In the genomic region with DNA sequence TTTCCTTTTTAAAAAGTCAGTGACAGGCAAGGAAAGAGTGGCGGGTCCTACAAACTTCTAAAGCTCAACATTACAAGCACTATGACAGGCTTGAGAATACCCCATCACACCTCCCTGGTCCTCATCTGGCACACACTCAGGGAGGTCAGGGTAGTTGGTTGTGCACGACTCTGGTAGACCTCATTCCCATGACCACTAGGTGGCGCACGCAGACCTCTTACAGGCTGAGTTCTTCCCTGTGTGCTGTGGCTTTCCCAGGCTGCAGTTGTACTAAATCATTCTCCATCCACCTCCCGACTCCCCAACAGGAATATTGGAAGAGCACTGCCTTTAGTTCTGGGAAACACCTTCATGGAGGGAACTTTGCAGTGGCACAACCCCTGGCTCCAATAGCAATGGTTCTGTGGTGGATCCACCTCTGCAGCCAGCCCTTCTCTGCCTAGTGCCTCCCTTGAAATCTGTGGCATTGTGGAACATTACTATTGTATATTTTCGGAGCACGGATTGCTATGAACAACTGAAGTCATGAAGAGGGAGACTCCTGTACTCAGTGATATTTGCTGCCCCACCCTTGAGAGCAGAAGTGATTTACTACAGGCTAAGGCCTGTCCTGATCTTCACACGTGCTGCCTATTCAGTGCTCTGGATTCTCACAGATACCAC, we compare ENCODE assay signal across 8 mouse cellular contexts. TPM values are rescaled to one million over a fixed set of nuclear protein-coding genes. Genes with fewer than 3 reads are reported as not detected.
DNase-seq lines count a peak whose midpoint lies in the region; ATAC-seq lines count a peak whose summit lies in the region.

No protein-coding gene starts in this region.

- ATAC-seq in intestine, embryonic 14.5 days (replicated peaks; ENCODE audit: low FRiP score, low TSS enrichment, low read depth) = peak; percentile 91
- ATAC-seq in megakaryocyte-erythroid progenitor cell, adult 5-6 weeks (replicated peaks; ENCODE audit: low FRiP score, low TSS enrichment, poor library complexity, severe bottlenecking) = peak; percentile 97

- H3K27ac ChIP-seq in intestine, embryonic 14.5 days (ENCODE audit: low read depth) = no peak overlapping the region

- H3K4me2 ChIP-seq in intestine, embryonic 14.5 days (ENCODE audit: low read length) = no peak overlapping the region

- H3K9ac ChIP-seq in intestine, embryonic 14.5 days (ENCODE audit: low read length) = no peak overlapping the region

- no peaks in the 10 kb centered on the region for H3K27me3 ChIP-seq in intestine, embryonic 14.5 days (replicated peaks; ENCODE audit: control insufficient read depth, insufficient read depth, low read length)

- intact Hi-C loops in left cerebral cortex, postnatal 10 days (cut with DNase I) = loop anchor here (2.0 to 5.0 kb wide), 4 partner anchors 173 to 994 kb away; no protein-coding TSS in a partner anchor

- no peaks in the 10 kb centered on the region for H3K36me3 ChIP-seq in intestine, embryonic 14.5 days (ENCODE audit: control insufficient read depth, insufficient read depth, low read length)

- no peaks in the 10 kb centered on the region for H3K4me1 ChIP-seq in intestine, embryonic 14.5 days (replicated peaks; ENCODE audit: control insufficient read depth, insufficient read depth, low read length)

- peak; percentile 89 to 97 for DNase-seq in adrenal gland, adult (ENCODE audit: inconsistent age in 2 of 2, low spot score in 1 of 2)
- DNase-seq in embryo, embryonic 10.5 days (ENCODE audit: low spot score) = peak; percentile 96
- peak; percentile 65 for DNase-seq in gastrocnemius, postnatal 25 days
- peak; percentile 97 for DNase-seq in intestine, embryonic 14.5 days (ENCODE audit: low spot score)
- peak; percentile 87 to 92 for DNase-seq in left cerebral cortex, postnatal 10 days (ENCODE audit: extremely low spot score in 1 of 2, low spot score in 2 of 2)
- DNase-seq in right cerebral cortex, postnatal 14 days = peak; percentile 98
- peak; percentile 96 for DNase-seq in urinary bladder, postnatal 25 days (ENCODE audit: low spot score)

- H3K4me3 ChIP-seq in intestine, embryonic 14.5 days (ENCODE audit: low read depth, low read length) = no peak overlapping the region

- 29% methylated on average over 8 of the region's 8 CpGs for WGBS in intestine, embryonic 14.5 days

- no peaks in the 10 kb centered on the region for H3K9me3 ChIP-seq in intestine, embryonic 14.5 days (ENCODE audit: control insufficient read depth, low read length)

RNA-seq across cellular contexts. Expression of gene Serpinb1c, which starts 5.3 kb away (rescaled TPM):
- 1 to 10 TPM; 2.7 to 4.1 TPM for total RNA-seq in gastrocnemius, postnatal 25 days (2021)
- polyA plus RNA-seq in intestine, embryonic 14.5 days (2014; fragmentation: Nextera tagmentation; extraction: Ambion mirVana) = not detected in 2 replicates
- not detected for total RNA-seq in left cerebral cortex, postnatal 10 days (2021)
- total RNA-seq in megakaryocyte-erythroid progenitor cell, adult 5-6 weeks (2014; fragmentation: Nextera tagmentation) = not detected in 2 replicates
- total RNA-seq in megakaryocyte-erythroid progenitor cell, adult 5-6 weeks (2017) = not detected in 2 replicates

RNA-seq across cellular contexts. Expression of gene Serpinb1a, which starts 52.4 kb away (rescaled TPM):
- total RNA-seq in gastrocnemius, postnatal 25 days (2021) = 1 to 10 TPM; 5.4 to 7.8 TPM
- 62.5 and 81.2 TPM in 2 replicates for polyA plus RNA-seq in intestine, embryonic 14.5 days (2014; fragmentation: Nextera tagmentation; extraction: Ambion mirVana)
- 1 to 10 TPM; 1.5 to 2.3 TPM for total RNA-seq in left cerebral cortex, postnatal 10 days (2021)
- 2.4 and 16.7 TPM in 2 replicates for total RNA-seq in megakaryocyte-erythroid progenitor cell, adult 5-6 weeks (2014; fragmentation: Nextera tagmentation)
- 10.1 and 35.8 TPM in 2 replicates for total RNA-seq in megakaryocyte-erythroid progenitor cell, adult 5-6 weeks (2017)
